Mouse (Mus musculus) gastrocnemius, postnatal 25 days (tissue): ENCODE measurements at regions not wholly inside any gene's neighbourhood (a gene's known extent, or its start where the extent isn't known, plus 50 kb on each side); places are given as distances from the start of the nearest gene placed in this dataset.
"Not testable (repeated sequence)": the region's sequence is repeated elsewhere in the genome, so short reads cannot be mapped to it uniquely, and the experiment has no call there.

ENCODE experiments used
- DNase-seq: peaks from one replicate; pipeline ENCODE4 v3.0.0; 2022

- no peak for DNase-seq
These were observed 278.4 kb downstream of the Cyp26b1 start for GRCm38 (mm10) chr6:84315175-84315912.

GRCm38 (mm10) chr6:84313797-84314196, 279.9 kb downstream of the Cyp26b1 start:
- DNase-seq = no peak

GRCm38 (mm10) chr6:84310635-84311241, 283.0 kb downstream of the Cyp26b1 start:
- DNase-seq = peak; percentile 24

- DNase-seq = no peak
These were observed 286.2 kb downstream of the Cyp26b1 start for GRCm38 (mm10) chr6:84307556-84307955.

- no peak for DNase-seq
These were observed 287.1 kb downstream of the Cyp26b1 start for GRCm38 (mm10) chr6:84306585-84306984.

GRCm38 (mm10) chr6:84305093-84305492, 288.6 kb downstream of the Cyp26b1 start:
- DNase-seq = no peak

- DNase-seq = not testable (repeated sequence)
These were observed 290.8 kb downstream of the Cyp26b1 start for GRCm38 (mm10) chr6:84302916-84303315.

GRCm38 (mm10) chr6:84299936-84300335, 291.5 kb downstream of the Dysf start:
- no peak for DNase-seq

GRCm38 (mm10) chr6:84299146-84299545, 290.8 kb downstream of the Dysf start:
- DNase-seq = no peak

- not testable (repeated sequence) for DNase-seq
These were observed 265.5 kb downstream of the Dysf start for GRCm38 (mm10) chr6:84273907-84274306.

- DNase-seq = peak; percentile 72
These were observed 264.3 kb downstream of the Dysf start for GRCm38 (mm10) chr6:84272520-84273311.

- no peak for DNase-seq
These were observed 263.6 kb downstream of the Dysf start for GRCm38 (mm10) chr6:84271966-84272365.

GRCm38 (mm10) chr6:84271441-84271840, 263.1 kb downstream of the Dysf start:
- DNase-seq = no peak

- DNase-seq = peak; percentile 71
These were observed 262.3 kb downstream of the Dysf start for GRCm38 (mm10) chr6:84270518-84271165.

- DNase-seq = no peak
These were observed 261.1 kb downstream of the Dysf start for GRCm38 (mm10) chr6:84269478-84269877.

GRCm38 (mm10) chr6:84269023-84269422, 260.6 kb downstream of the Dysf start:
- DNase-seq = no peak

GRCm38 (mm10) chr6:84268111-84268510, 259.7 kb downstream of the Dysf start:
- DNase-seq = peak; percentile 39

GRCm38 (mm10) chr6:84267526-84267925, 259.1 kb downstream of the Dysf start:
- no peak for DNase-seq

GRCm38 (mm10) chr6:84266736-84267135, 258.3 kb downstream of the Dysf start:
- DNase-seq = peak; percentile 69

GRCm38 (mm10) chr6:84264681-84265080, 256.3 kb downstream of the Dysf start:
- no peak for DNase-seq

GRCm38 (mm10) chr6:84263686-84264085, 255.3 kb downstream of the Dysf start:
- DNase-seq = no peak

GRCm38 (mm10) chr6:84262766-84263165, 254.4 kb downstream of the Dysf start:
- no peak for DNase-seq

- DNase-seq = no peak
These were observed 253.1 kb downstream of the Dysf start for GRCm38 (mm10) chr6:84261483-84261882.
